Mouse (Mus musculus) bone marrow, adult 2 months (tissue): Measurements from ENCODE around the gene 2200002D01Rik.

ENCODE experiments used
- CTCF ChIP-seq: fragments of 200-500 bp; IDR thresholded peaks from 2 replicates; pipeline ENCODE4 v1.5.1; 2011; ENCODE audit warnings: low read length, control low read depth; ENCODE audit not compliant: control insufficient read depth, insufficient read depth
- POLR2A ChIP-seq: fragments of 200-500 bp; IDR thresholded peaks from 2 replicates; pipeline ENCODE4 v1.6.1; 2011; ENCODE audit warnings: low read depth, mild to moderate bottlenecking, control low read depth, low read length, borderline replicate concordance; ENCODE audit not compliant: control insufficient read depth

GRCm38 (mm10) chr7:29244732-29245416 is 3.4 kb downstream of the 2200002D01Rik start:
- peak; percentile 80 for TF ChIP-seq CTCF
- no peak for TF ChIP-seq POLR2A
